Mouse (Mus musculus) embryonic facial prominence, embryonic 13.5 days (tissue): ENCODE data around the gene Pole. TPM values are rescaled to one million over a fixed set of nuclear protein-coding genes. Genes with fewer than 3 reads are reported as not detected.

Source experiments
- ATAC-seq: fragments of 200-750 bp; cut with Nextera tagmentation; 2 replicates; pipeline ENCODE4 v1.8.0; 2017; ENCODE audit warnings: low read depth; ENCODE audit not compliant: insufficient number of reproducible peaks, insufficient read depth, low FRiP score, low TSS enrichment
- H3K27ac ChIP-seq: fragments of 300-500 bp; sonication (generic); 2 replicates; pipeline ENCODE4 v1.5.1; 2015; ENCODE audit warnings: moderate library complexity, mild to moderate bottlenecking, inconsistent platforms
- H3K27me3 ChIP-seq: fragments of 300-500 bp; sonication (generic); 2 replicates; pipeline ENCODE4 v1.6.1; 2015; ENCODE audit warnings: mild to moderate bottlenecking, inconsistent platforms
- H3K36me3 ChIP-seq: fragments of 300-500 bp; sonication (generic); 2 replicates; pipeline ENCODE4 v1.6.1; 2015; ENCODE audit warnings: mild to moderate bottlenecking, inconsistent platforms
- H3K4me1 ChIP-seq: fragments of 300-500 bp; sonication (generic); 2 replicates; pipeline ENCODE4 v1.6.1; 2015; ENCODE audit warnings: inconsistent platforms
- H3K4me2 ChIP-seq: fragments of 300-500 bp; sonication (generic); 2 replicates; pipeline ENCODE4 v1.6.1; 2015; ENCODE audit warnings: moderate library complexity, mild to moderate bottlenecking, inconsistent platforms
- H3K4me3 ChIP-seq: fragments of 300-500 bp; sonication (generic); 2 replicates; pipeline ENCODE4 v1.5.1; 2015; ENCODE audit warnings: mild to moderate bottlenecking, inconsistent platforms
- H3K9ac ChIP-seq: fragments of 300-500 bp; sonication (generic); 2 replicates; pipeline ENCODE4 v1.6.1; 2015; ENCODE audit warnings: mild to moderate bottlenecking, inconsistent platforms
- H3K9me3 ChIP-seq: fragments of 300-500 bp; sonication (generic); 2 replicates; pipeline ENCODE4 v1.6.1; 2016; ENCODE audit warnings: inconsistent platforms
- WGBS: fragments of 180-500 bp; shearing (Covaris S2); methylation state at CpG from one replicate; pipeline ENCODE4 v1.1.7; 2015; ENCODE audit warnings: mixed read lengths; 5-methylcytosine and 5-hydroxymethylcytosine counted together
- polyA plus RNA-seq: library from polyadenylated mRNA; unstranded; fragments of >200 nt; fragmentation: Nextera tagmentation; extraction: Ambion mirVana; gene quantifications from 2 replicates; pipeline ENCODE4 v1.2.1, GENCODE M21; 2015

Gene Pole
- polyA plus RNA-seq: 32.6 and 35.5 TPM in 2 replicates

GRCm38 (mm10) chr5:110285770-110286445 is at the start of gene Pole, which contains the start of gene Pxmp2:
Gene Pole (plus strand): TSS chr5:110286306.
Gene Pxmp2 (minus strand): TSS chr5:110286186.
- peaks cover 18% of the 10 kb centered on the region for H3K4me1 ChIP-seq
- ATAC-seq: peak; percentile 97
- H3K27ac ChIP-seq: peak within 1 kb of the TSS; percentile 78; the same call in 1 of the 2 replicates
- H3K9ac ChIP-seq: peak within 1 kb of the TSS; percentile 90
- peaks cover 19% of the 10 kb centered on the region for H3K27me3 ChIP-seq
- H3K4me2 ChIP-seq: peak within 1 kb of the TSS; percentile 95
- H3K4me3 ChIP-seq: peak within 1 kb of the TSS; percentile 79
- under 1% methylated on average over 58 of the region's 64 CpGs for WGBS
- H3K36me3 ChIP-seq: peaks cover 19% of the 10 kb centered on the region
- no peaks in the 10 kb centered on the region for H3K9me3 ChIP-seq

- H3K9me3 ChIP-seq: no peaks in the 10 kb centered on the region
- H3K27ac ChIP-seq: no peak overlapping the region
- no peaks in the 10 kb centered on the region for H3K4me1 ChIP-seq
- H3K36me3 ChIP-seq: peaks cover 94% of the 10 kb centered on the region
- H3K4me2 ChIP-seq: no peak overlapping the region
- H3K27me3 ChIP-seq: no peaks in the 10 kb centered on the region
- H3K4me3 ChIP-seq: no peak overlapping the region
- ATAC-seq: no peak
- WGBS: 79% methylated on average over 2 of the region's 2 CpGs
- H3K9ac ChIP-seq: no peak overlapping the region
These were observed 42.0 kb upstream of the Pole start for GRCm38 (mm10) chr5:110244091-110244490.

GRCm38 (mm10) chr5:110266941-110267340 is 19.2 kb upstream of the Pole start:
- no peak overlapping the region for H3K27ac ChIP-seq
- no peak overlapping the region for H3K9ac ChIP-seq
- H3K9me3 ChIP-seq: no peaks in the 10 kb centered on the region
- peaks cover 9% of the 10 kb centered on the region for H3K4me1 ChIP-seq
- ATAC-seq: no peak
- no peak overlapping the region for H3K4me2 ChIP-seq
- H3K36me3 ChIP-seq: peaks cover 37% of the 10 kb centered on the region
- H3K27me3 ChIP-seq: no peaks in the 10 kb centered on the region
- H3K4me3 ChIP-seq: no peak overlapping the region
- 90% methylated on average over 4 of the region's 4 CpGs for WGBS

GRCm38 (mm10) chr5:110269141-110270101 is 16.7 kb upstream of the Pole start, which contains the start of gene Pgam5:
Gene Pgam5 (minus strand): TSS chr5:110269913.
- Histone ChIP-seq H3K27me3 (no peaks in the 10 kb centered on the region), H3K4me2 (peak within 1 kb of the TSS; percentile 91), H3K9me3 (no peaks in the 10 kb centered on the region), H3K4me3 (peak within 1 kb of the TSS; percentile 96), H3K9ac (peak within 1 kb of the TSS; percentile 94), H3K4me1 (peaks cover 9% of the 10 kb centered on the region), H3K36me3 (peaks cover 30% of the 10 kb centered on the region), H3K27ac (0 out of 2 replicates have a peak within 1 kb of the TSS, but pooled peaks have one; percentile 51)
- WGBS: under 1% methylated on average over 64 of the region's 66 CpGs
- peak; percentile 81 for ATAC-seq

GRCm38 (mm10) chr5:110270242-110270641 is 15.9 kb upstream of the Pole start:
- peaks cover 9% of the 10 kb centered on the region for H3K4me1 ChIP-seq
- no peak for ATAC-seq
- H3K4me3 ChIP-seq: no peak overlapping the region
- H3K4me2 ChIP-seq: no peak overlapping the region; the same call in 1 of the 2 replicates
- no peak overlapping the region for H3K27ac ChIP-seq
- 93% methylated on average over 6 of the region's 6 CpGs for WGBS
- H3K27me3 ChIP-seq: no peaks in the 10 kb centered on the region
- H3K9me3 ChIP-seq: no peaks in the 10 kb centered on the region
- peaks cover 22% of the 10 kb centered on the region for H3K36me3 ChIP-seq
- no peak overlapping the region for H3K9ac ChIP-seq

GRCm38 (mm10) chr5:110274147-110274546 is 12.0 kb upstream of the Pole start:
- Histone ChIP-seq H3K27me3 (no peaks in the 10 kb centered on the region), H3K27ac (no peak overlapping the region), H3K4me3 (no peak overlapping the region), H3K36me3 (no peaks in the 10 kb centered on the region), H3K9ac (no peak overlapping the region), H3K4me2 (no peak overlapping the region), H3K4me1 (no peaks in the 10 kb centered on the region), H3K9me3 (no peaks in the 10 kb centered on the region)
- 81% methylated on average over 4 of the region's 4 CpGs for WGBS
- ATAC-seq: no peak

GRCm38 (mm10) chr5:110274846-110275245 is 11.3 kb upstream of the Pole start:
- Histone ChIP-seq H3K36me3 (no peaks in the 10 kb centered on the region), H3K4me3 (no peak overlapping the region), H3K4me2 (no peak overlapping the region), H3K9me3 (no peaks in the 10 kb centered on the region), H3K4me1 (no peaks in the 10 kb centered on the region), H3K27ac (no peak overlapping the region), H3K27me3 (no peaks in the 10 kb centered on the region), H3K9ac (no peak overlapping the region)
- WGBS: 65% methylated on average over 2 of the region's 2 CpGs
- ATAC-seq: no peak

- H3K4me2 ChIP-seq: no peak overlapping the region
- H3K9ac ChIP-seq: no peak overlapping the region
- H3K4me3 ChIP-seq: no peak overlapping the region
- no peaks in the 10 kb centered on the region for H3K36me3 ChIP-seq
- H3K9me3 ChIP-seq: no peaks in the 10 kb centered on the region
- H3K27ac ChIP-seq: no peak overlapping the region
- H3K27me3 ChIP-seq: no peaks in the 10 kb centered on the region
- WGBS: 72% methylated on average over 2 of the region's 2 CpGs
- ATAC-seq: no peak
- H3K4me1 ChIP-seq: no peaks in the 10 kb centered on the region
These were observed 9.7 kb upstream of the Pole start for GRCm38 (mm10) chr5:110276391-110276790.

- Histone ChIP-seq H3K4me2 (no peak overlapping the region), H3K27ac (no peak overlapping the region), H3K9ac (no peak overlapping the region), H3K4me3 (no peak overlapping the region), H3K9me3 (no peaks in the 10 kb centered on the region), H3K4me1 (no peaks in the 10 kb centered on the region), H3K27me3 (no peaks in the 10 kb centered on the region), H3K36me3 (no peaks in the 10 kb centered on the region)
- 90% methylated on average over 1 of the region's 1 CpGs for WGBS
- ATAC-seq: no peak
These were observed 9.2 kb upstream of the Pole start for GRCm38 (mm10) chr5:110276910-110277309.

- no peak overlapping the region for H3K4me2 ChIP-seq
- peaks cover 10% of the 10 kb centered on the region for H3K4me1 ChIP-seq
- H3K27me3 ChIP-seq: peaks cover 19% of the 10 kb centered on the region
- H3K36me3 ChIP-seq: no peaks in the 10 kb centered on the region
- no peak for ATAC-seq
- no peak overlapping the region for H3K27ac ChIP-seq
- no peak overlapping the region for H3K9ac ChIP-seq
- no peaks in the 10 kb centered on the region for H3K9me3 ChIP-seq
- WGBS: 81% methylated on average over 2 of the region's 2 CpGs
- H3K4me3 ChIP-seq: no peak overlapping the region
These were observed 4.1 kb upstream of the Pole start for GRCm38 (mm10) chr5:110281984-110282383.

GRCm38 (mm10) chr5:110284536-110284935 is 1.6 kb upstream of the Pole start:
- Histone ChIP-seq H3K4me1 (peaks cover 18% of the 10 kb centered on the region), H3K4me2 (peak overlapping the region; percentile 95; the same call in 1 of the 2 replicates), H3K27me3 (peaks cover 19% of the 10 kb centered on the region), H3K9ac (no peak overlapping the region), H3K27ac (no peak overlapping the region), H3K4me3 (no peak overlapping the region), H3K36me3 (peaks cover 6% of the 10 kb centered on the region), H3K9me3 (no peaks in the 10 kb centered on the region)
- WGBS: 13% methylated on average over 4 of the region's 4 CpGs
- ATAC-seq: no peak
